Mouse (Mus musculus): ENCODE measurements around the gene Abcc1.

Abcc1 gene

DNA sequence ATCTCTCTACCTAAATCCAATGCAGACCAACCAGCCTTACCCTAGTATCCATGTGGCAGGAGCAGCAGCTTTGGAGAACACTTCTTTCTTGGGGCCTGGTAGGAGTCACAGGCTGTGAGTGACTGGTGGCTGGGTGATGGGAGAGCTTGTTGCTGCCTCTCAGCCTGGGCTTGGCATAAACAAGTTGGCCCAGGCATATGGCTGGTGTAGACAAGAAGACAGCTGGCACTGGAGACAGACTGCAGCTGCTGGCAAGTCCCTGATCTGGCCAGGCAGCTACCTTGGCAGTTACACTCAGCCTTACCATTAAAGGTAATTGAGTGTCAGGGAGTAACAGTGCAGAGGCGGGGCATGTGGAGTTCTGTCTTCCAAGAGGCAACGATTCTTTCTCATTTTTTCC is 16.0 kb downstream of the Abcc1 start:
- DNase-seq: no peak

DNA sequence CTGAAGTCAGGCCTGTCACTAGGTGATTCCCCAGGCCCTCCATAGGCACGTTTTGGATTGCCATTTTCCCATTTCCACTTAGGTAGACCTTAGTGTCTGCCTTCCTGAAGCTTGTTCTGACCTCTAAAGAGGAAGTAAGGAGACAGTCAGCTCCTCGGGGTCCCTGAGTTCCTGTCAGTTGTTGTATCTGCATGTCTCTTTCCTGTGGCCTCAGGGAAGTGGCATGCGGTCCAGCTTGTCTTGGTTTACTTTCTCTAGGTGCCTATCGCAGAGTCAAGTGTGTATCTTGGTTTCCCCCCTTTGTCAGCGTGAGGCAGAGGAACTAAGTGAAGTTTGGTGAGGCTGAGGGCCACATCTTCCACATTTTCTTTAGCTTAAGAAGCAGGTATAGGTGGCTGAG is 17.3 kb downstream of the Abcc1 start:
- no peak for DNase-seq

GRCm38 (mm10) chr16:14379888-14380287 is 18.5 kb downstream of the Abcc1 start:
- no peak for DNase-seq

- no peak for DNase-seq
Measured at GRCm38 (mm10) chr16:14381061-14381665, 19.8 kb downstream of the Abcc1 start.

DNA sequence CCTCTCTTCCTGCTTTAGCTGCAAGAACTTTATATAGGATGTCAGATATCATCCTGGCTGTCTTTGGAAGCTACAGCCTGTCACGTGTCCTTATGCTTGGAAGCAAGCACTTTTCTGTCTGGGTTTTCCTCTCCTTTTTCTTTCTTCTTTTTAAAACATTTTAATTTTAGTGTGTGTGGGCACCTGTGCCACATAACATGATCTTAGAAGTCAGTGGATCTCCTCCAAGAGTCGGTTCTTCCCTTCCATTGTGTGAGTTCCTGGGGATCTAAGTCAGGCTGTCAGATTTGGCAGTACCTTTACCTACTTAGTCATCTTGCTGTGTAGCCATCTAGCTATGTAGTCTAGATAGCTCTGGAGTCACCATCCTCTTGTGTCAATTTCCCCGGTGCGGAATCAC is 37.9 kb downstream of the Abcc1 start:
- DNase-seq: no peak

- DNase-seq: no peak
Measured at GRCm38 (mm10) chr16:14403507-14403906, 42.1 kb downstream of the Abcc1 start.

GRCm38 (mm10) chr16:14405636-14406035 is 44.3 kb downstream of the Abcc1 start:
- DNase-seq: no peak

GRCm38 (mm10) chr16:14409124-14409523 is 47.8 kb downstream of the Abcc1 start:
- DNase-seq: no peak

- DNase-seq: no peak
Measured at GRCm38 (mm10) chr16:14409776-14410175, 48.4 kb downstream of the Abcc1 start.

GRCm38 (mm10) chr16:14410611-14411010 is 49.3 kb downstream of the Abcc1 start:
- DNase-seq: no peak

GRCm38 (mm10) chr16:14411156-14411555 is 49.8 kb downstream of the Abcc1 start:
- DNase-seq: no peak

DNA sequence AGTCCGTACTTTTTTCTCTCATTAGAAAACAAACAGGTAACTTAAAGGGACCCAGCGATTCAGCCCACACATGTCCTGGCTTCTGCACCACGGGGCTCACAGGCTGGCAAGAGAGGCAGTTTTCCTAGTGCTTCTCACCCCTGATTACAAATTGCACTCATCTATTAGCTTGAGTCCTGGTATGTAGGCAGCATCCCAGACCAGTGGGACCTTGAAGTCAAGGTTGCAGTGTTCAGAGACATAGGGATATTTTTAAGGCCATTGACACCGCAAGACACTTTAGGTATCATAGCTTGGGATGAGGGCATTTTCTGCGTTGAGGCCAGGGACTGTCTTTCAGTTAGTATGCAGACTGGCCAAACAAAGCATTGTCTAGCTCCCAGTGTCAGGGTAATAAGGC is 51.2 kb downstream of the Abcc1 start:
- DNase-seq: no peak

DNA sequence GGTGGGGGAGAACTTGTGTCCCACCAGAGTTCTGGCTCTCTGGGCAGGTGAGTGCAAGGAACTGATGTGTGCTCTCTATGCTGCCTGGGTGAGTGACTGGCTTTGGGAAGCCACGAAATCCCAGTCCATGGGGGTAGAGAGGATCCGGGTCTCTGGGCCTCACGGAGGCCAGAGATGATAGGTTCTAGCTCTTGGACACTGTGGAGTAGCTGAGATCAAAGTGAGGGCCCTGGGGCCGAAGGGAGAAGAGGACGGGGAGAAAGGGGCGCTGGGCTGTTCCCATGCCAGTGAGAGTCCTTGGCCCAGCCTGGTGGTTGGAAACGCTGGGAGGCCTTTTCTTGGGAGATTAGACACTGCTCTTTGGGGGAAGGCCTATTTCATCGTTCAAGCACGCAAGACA is 53.8 kb downstream of the Abcc1 start:
- DNase-seq: no peak

DNA sequence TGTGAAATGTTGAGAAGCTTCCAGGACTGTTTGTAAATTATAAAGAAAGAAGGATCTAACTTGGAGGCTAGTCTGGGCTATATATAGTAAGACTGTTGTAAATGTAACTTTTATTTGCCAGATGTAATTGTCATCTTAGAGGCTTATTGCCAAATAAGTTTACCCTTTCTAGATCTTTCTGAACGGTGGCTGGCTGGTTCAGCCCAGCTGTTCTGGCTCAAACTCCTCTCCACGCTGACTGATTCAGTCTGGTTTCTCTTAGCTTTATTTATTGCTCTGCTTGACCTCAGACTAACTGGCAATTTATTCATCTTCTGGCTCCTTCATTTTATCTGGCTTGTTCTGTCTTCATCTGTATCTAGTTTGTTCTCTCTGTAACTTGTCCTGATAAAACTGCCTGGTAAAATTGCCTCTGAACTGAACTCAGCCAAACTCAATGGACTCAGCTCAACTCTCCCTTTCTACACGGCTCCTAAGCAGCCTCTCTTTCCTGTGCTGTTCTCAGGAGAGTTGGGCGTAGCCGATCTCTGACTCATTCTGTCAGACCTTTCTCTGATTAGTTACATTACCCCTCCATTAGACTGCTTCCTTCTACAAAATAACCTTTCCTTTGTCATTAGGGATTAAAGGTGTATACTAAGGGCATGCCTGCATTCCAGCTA is 55.7 kb downstream of the Abcc1 start:
- no peak for DNase-seq

DNA sequence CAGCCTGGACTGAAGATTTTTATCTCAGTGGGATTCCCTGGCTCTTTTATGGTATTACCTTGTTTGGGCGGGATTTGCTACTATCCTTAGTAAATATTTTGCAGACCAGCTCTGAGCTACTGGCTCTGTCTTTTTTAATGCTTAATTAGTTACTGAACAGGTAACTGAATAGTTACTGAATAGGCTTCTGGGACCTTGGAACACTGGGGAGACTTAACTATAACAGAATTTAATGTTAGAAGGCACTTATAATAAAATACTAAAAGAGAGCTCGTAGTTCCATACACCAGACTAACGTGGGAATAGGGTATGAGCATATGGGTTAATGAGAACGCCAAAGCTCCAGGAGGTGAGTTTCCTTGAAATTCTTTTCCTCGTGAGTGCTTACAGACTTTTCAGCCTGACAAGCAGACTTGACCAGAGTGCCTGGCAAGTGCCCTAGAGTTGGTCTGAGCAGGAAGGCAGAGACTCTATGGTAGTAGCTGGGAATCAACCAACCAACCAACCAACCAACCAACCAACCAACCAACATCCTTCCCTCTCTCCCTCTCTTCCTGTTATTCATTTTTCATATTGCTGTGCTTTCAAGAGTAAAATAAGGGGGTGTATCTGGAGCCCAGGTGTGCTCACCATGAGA is 59.3 kb downstream of the Abcc1 start:
- DNase-seq: no peak

- no peak for DNase-seq
Measured at GRCm38 (mm10) chr16:14422081-14422480, 60.7 kb downstream of the Abcc1 start.

GRCm38 (mm10) chr16:14429371-14429770 is 68.0 kb downstream of the Abcc1 start:
- DNase-seq: no peak

GRCm38 (mm10) chr16:14432996-14433395 is 71.6 kb downstream of the Abcc1 start:
- no peak for DNase-seq

GRCm38 (mm10) chr16:14435526-14435925 is 74.2 kb downstream of the Abcc1 start:
- DNase-seq: no peak

- DNase-seq: no peak
Measured at GRCm38 (mm10) chr16:14437446-14437982, 76.2 kb downstream of the Abcc1 start.

GRCm38 (mm10) chr16:14438561-14438960 is 77.2 kb downstream of the Abcc1 start:
- DNase-seq: no peak

GRCm38 (mm10) chr16:14439081-14439480 is 77.7 kb downstream of the Abcc1 start:
- DNase-seq: no peak

GRCm38 (mm10) chr16:14439801-14440614 is 78.7 kb downstream of the Abcc1 start:
- DNase-seq: no peak
